Mouse (Mus musculus): Measurements from ENCODE around the gene Tnks2. TPM values are rescaled to one million over a fixed set of nuclear protein-coding genes. Genes with fewer than 3 reads are reported as not detected.
A peak's percentile ranks its signal among the peaks of the same experiment; 100 is the strongest.

Tnks2 gene
- total and polyA plus RNA-seq, 2 experiments, result 8.6 to 50.9 TPM

DNA sequence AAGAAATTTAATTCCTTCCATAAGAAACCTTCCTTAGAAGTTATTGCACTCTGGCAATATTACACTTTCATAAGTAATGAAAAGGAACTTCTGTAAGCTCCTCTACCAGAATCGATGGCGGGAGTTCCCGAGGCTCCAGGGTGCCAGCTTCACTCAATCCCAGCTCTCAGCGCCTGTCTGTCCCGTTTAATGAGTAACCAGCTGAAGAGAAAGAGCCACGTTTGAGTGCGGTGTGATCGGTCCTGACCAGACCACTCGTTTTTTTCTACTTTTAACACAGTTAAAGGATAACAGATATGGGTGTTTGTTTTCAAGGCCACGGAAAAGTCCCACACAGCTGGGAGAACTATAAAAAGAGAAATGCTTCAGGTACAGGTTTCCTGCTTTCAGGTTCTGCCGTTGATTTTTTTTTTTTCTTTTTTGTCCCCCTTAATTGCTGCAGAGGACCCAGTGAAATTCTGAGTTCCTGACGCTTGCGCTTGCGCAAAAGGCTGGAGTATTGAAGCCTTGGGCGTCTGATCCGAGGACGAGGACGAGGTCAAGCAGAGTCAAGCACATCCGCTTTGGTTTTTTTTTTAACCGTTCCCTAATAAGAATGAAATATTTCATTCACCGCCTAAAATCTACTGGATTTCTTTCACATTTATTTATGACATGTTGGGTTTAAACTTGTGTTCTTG is 25.5 kb upstream of the Tnks2 start:
- no peaks in the 10 kb centered on the region for H3K27me3 ChIP-seq (ENCODE audit: control insufficient read depth, insufficient read depth, low read length)
- TF ChIP-seq POLR2A (IDR thresholded peaks at IDR 0.05; ENCODE audit: extremely low read depth, insufficient read depth, low read length) (no peak), CTCF (IDR thresholded peaks at IDR 0.05; ENCODE audit: low read depth, low read length) (no peak)
- H3K79me2 ChIP-seq (ENCODE audit: control insufficient read depth, insufficient read depth, low read length), result no peaks in the 10 kb centered on the region
- no peaks in the 10 kb centered on the region for H3K36me3 ChIP-seq (ENCODE audit: control insufficient read depth, insufficient read depth, low read length)
- DNase-seq (ENCODE audit: extremely low read depth, low read depth, low spot score), result peak; percentile 96
- H3K9ac ChIP-seq (ENCODE audit: low read depth, low read length), result no peak overlapping the region
- WGBS, result 20% methylated on average over 21 of the region's 21 CpGs
- H3K27ac ChIP-seq (replicated peaks; ENCODE audit: insufficient read depth, low read depth, low read length), result peak overlapping the region; percentile 60
- H3K4me3 ChIP-seq (ENCODE audit: insufficient read depth, low read depth, low read length), result no peak overlapping the region
- H3K4me1 ChIP-seq (ENCODE audit: control insufficient read depth, insufficient read depth, low read length), result peaks cover 4% of the 10 kb centered on the region

DNA sequence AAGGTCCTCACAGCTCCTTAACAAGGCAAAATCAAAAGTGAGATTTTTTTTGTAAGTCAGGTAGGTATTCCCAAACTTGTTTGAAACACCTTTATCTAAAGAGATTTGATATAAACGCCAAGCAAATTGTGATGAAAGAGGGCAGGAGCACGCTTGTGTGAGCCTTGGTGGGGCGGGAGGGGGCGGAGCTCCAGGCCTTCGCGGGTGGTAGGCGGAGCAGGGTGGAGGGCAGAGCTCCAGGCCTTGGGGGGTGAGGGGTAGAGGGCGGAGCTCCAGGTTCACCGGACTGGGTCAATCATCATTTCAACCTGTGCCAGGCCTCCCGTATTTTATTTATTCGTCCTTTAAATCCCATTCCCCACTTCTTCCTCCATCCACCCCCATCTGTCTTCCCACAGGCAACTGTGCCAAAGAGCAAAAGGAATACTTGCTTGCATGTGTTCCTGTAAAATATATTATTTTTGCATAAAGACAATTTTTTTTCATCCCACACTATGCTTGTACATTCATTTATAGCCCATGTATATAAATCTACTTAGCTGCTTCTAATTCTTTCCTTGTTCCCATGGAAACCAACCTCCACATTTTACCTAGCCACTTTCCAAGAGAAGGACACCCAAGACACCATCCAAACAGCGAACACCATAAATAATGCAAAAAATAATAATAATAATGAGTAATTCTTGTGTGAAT is 24.4 kb upstream of the Tnks2 start:
- H3K36me3 ChIP-seq (ENCODE audit: control insufficient read depth, insufficient read depth, low read length), result no peaks in the 10 kb centered on the region

DNA sequence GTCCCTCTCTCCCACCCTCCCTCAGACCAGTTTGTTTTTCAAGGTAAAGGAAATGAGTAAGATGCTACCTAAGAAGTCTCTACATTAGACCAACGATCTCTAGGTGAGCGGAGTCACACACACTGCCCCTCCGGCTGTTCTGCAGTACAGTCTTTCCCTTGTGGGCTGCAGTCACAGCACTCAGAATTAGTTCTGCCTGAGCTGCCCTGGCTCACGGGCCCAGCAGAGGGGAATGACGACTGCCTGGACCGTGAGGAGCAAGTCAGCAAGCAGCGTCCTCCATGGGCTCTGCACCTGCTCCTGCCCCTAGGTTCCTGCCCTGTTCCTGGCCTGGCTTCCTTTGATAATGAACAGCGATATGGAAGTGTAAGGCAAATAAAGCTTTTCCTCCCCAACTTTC is 22.0 kb upstream of the Tnks2 start:
- WGBS, result 70% methylated on average over 8 of the region's 8 CpGs
- no peak for TF ChIP-seq CTCF (IDR thresholded peaks at IDR 0.05; ENCODE audit: low read depth, low read length)
- TF ChIP-seq POLR2A (IDR thresholded peaks at IDR 0.05; ENCODE audit: extremely low read depth, insufficient read depth, low read length), result no peak
- no peak overlapping the region for H3K27ac ChIP-seq (replicated peaks; ENCODE audit: insufficient read depth, low read depth, low read length)

More for the DNA sequence above, 24.4 kb upstream of the Tnks2 start:
- Histone ChIP-seq H3K4me1 (ENCODE audit: control insufficient read depth, insufficient read depth, low read length) (peaks cover 2% of the 10 kb centered on the region; the same call in 1 of the 2 replicates), H3K4me3 (ENCODE audit: insufficient read depth, low read depth, low read length) (no peak overlapping the region), H3K27me3 (ENCODE audit: control insufficient read depth, insufficient read depth, low read length) (no peaks in the 10 kb centered on the region), H3K9ac (ENCODE audit: low read depth, low read length) (no peak overlapping the region), H3K27ac (replicated peaks; ENCODE audit: insufficient read depth, low read depth, low read length) (0 out of 2 replicates have a peak overlapping the region, but pooled peaks have one; percentile 37), H3K79me2 (ENCODE audit: control insufficient read depth, insufficient read depth, low read length) (no peaks in the 10 kb centered on the region)
- 24% methylated on average over 12 of the region's 12 CpGs for WGBS
- TF ChIP-seq CTCF (IDR thresholded peaks at IDR 0.05; ENCODE audit: low read depth, low read length) (no peak), POLR2A (IDR thresholded peaks at IDR 0.05; ENCODE audit: extremely low read depth, insufficient read depth, low read length) (no peak)
- peak; percentile 85 for DNase-seq (ENCODE audit: extremely low read depth, low read depth, low spot score)

GRCm38 (mm10) chr19:36815396-36816271 is 18.4 kb upstream of the Tnks2 start:
- no peak for TF ChIP-seq POLR2A (IDR thresholded peaks at IDR 0.05; ENCODE audit: extremely low read depth, insufficient read depth, low read length)
- peak; percentile 42 for TF ChIP-seq CTCF (IDR thresholded peaks at IDR 0.05; ENCODE audit: low read depth, low read length)
- Histone ChIP-seq H3K4me1 (ENCODE audit: control insufficient read depth, insufficient read depth, low read length) (peaks cover 3% of the 10 kb centered on the region; the same call in 1 of the 2 replicates), H3K9ac (ENCODE audit: low read depth, low read length) (peak overlapping the region; percentile 55; the same call in 1 of the 2 replicates), H3K36me3 (ENCODE audit: control insufficient read depth, insufficient read depth, low read length) (no peaks in the 10 kb centered on the region), H3K4me3 (ENCODE audit: insufficient read depth, low read depth, low read length) (no peak overlapping the region), H3K27me3 (ENCODE audit: control insufficient read depth, insufficient read depth, low read length) (peaks cover 3% of the 10 kb centered on the region; the same call in 1 of the 2 replicates), H3K79me2 (ENCODE audit: control insufficient read depth, insufficient read depth, low read length) (no peaks in the 10 kb centered on the region), H3K27ac (replicated peaks; ENCODE audit: insufficient read depth, low read depth, low read length) (no peak overlapping the region)
- 17% methylated on average over 32 of the region's 32 CpGs for WGBS
- DNase-seq (ENCODE audit: extremely low read depth, low read depth, low spot score), result peak; percentile 70

More for the DNA sequence above, 22.0 kb upstream of the Tnks2 start:
- Histone ChIP-seq H3K36me3 (ENCODE audit: control insufficient read depth, insufficient read depth, low read length) (no peaks in the 10 kb centered on the region), H3K79me2 (ENCODE audit: control insufficient read depth, insufficient read depth, low read length) (no peaks in the 10 kb centered on the region), H3K27me3 (ENCODE audit: control insufficient read depth, insufficient read depth, low read length) (no peaks in the 10 kb centered on the region), H3K4me1 (ENCODE audit: control insufficient read depth, insufficient read depth, low read length) (peaks cover 3% of the 10 kb centered on the region; the same call in 1 of the 2 replicates), H3K4me3 (ENCODE audit: insufficient read depth, low read depth, low read length) (no peak overlapping the region), H3K9ac (ENCODE audit: low read depth, low read length) (no peak overlapping the region)
- DNase-seq (ENCODE audit: extremely low read depth, low read depth, low spot score), result no peak

- TF ChIP-seq CTCF (IDR thresholded peaks at IDR 0.05; ENCODE audit: low read depth, low read length) (no peak), POLR2A (IDR thresholded peaks at IDR 0.05; ENCODE audit: extremely low read depth, insufficient read depth, low read length) (no peak)
- H3K4me1 ChIP-seq (ENCODE audit: control insufficient read depth, insufficient read depth, low read length), result peaks cover 3% of the 10 kb centered on the region; the same call in 1 of the 2 replicates
- H3K36me3 ChIP-seq (ENCODE audit: control insufficient read depth, insufficient read depth, low read length), result no peaks in the 10 kb centered on the region
- DNase-seq (ENCODE audit: extremely low read depth, low read depth, low spot score), result no peak
- 26% methylated on average over 22 of the region's 22 CpGs for WGBS
- H3K27me3 ChIP-seq (ENCODE audit: control insufficient read depth, insufficient read depth, low read length), result peaks cover 5% of the 10 kb centered on the region; the same call in 1 of the 2 replicates
- no peaks in the 10 kb centered on the region for H3K79me2 ChIP-seq (ENCODE audit: control insufficient read depth, insufficient read depth, low read length)
- no peak overlapping the region; the same call in 1 of the 2 replicates for H3K27ac ChIP-seq (replicated peaks; ENCODE audit: insufficient read depth, low read depth, low read length)
- peak overlapping the region; percentile 69 for H3K9ac ChIP-seq (ENCODE audit: low read depth, low read length)
- peak overlapping the region; percentile 68 for H3K4me3 ChIP-seq (ENCODE audit: insufficient read depth, low read depth, low read length)
Observed at GRCm38 (mm10) chr19:36818141-36818885, 15.7 kb upstream of the Tnks2 start.
